Mouse (Mus musculus): ENCODE results near the gene Sytl4. TPM values are rescaled to one million over a fixed set of nuclear protein-coding genes. Genes with fewer than 3 reads are reported as not detected.

Sytl4 gene
- polyA plus RNA-seq, 1 experiment from 2014 or later: 2.2 TPM

DNA sequence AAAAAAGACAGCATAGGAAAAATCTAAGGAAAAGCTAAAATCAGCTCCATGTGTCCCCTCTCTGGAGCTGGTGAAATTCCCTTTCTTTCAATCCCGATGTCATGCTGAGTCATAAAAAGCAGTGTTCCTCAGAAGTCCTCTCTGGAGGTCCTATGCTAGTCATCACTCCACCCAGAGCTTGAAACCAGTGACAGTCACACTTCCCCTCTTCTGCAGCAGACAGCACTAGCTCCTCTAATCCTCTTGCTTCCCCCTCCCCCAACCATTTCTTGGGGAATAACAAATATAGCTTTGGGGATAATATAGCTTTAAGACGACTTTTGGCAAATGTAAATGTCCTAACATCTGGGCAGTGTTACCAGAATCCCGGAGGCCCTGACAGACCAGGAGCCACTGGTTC lies 73.4 kb downstream of the Sytl4 start, which contains the start of gene Srpx2:
Srpx2 (plus strand) TSS at position 166 of the 400 bp plus-strand sequence.
- ATAC-seq (replicated peaks; ENCODE audit: insufficient number of reproducible peaks, low FRiP score, low TSS enrichment, low read depth) (no peak), DNase-seq (ENCODE audit: low spot score) (peak; percentile 10)
- Histone ChIP-seq H3K36me3 (replicated peaks; ENCODE audit: control insufficient read depth, insufficient read depth, low read depth, low read length) (no peaks in the 10 kb centered on the region), H3K4me1 (ENCODE audit: control insufficient read depth, insufficient read depth, low read length) (no peaks in the 10 kb centered on the region), H3K27me3 (ENCODE audit: control insufficient read depth, insufficient read depth, low read length) (no peaks in the 10 kb centered on the region), H3K4me3 (ENCODE audit: low read depth, low read length) (no peak within 1 kb of the TSS), H3K27ac (replicated peaks; ENCODE audit: low read depth, low read length) (no peak within 1 kb of the TSS), H3K9me3 (replicated peaks; ENCODE audit: control insufficient read depth, low read length) (no peaks in the 10 kb centered on the region), H3K9ac (replicated peaks; ENCODE audit: low read length) (no peak within 1 kb of the TSS), H3K4me2 (ENCODE audit: low read depth, low read length) (no peak within 1 kb of the TSS)
- 26% methylated on average over 3 of the region's 3 CpGs for WGBS

DNA sequence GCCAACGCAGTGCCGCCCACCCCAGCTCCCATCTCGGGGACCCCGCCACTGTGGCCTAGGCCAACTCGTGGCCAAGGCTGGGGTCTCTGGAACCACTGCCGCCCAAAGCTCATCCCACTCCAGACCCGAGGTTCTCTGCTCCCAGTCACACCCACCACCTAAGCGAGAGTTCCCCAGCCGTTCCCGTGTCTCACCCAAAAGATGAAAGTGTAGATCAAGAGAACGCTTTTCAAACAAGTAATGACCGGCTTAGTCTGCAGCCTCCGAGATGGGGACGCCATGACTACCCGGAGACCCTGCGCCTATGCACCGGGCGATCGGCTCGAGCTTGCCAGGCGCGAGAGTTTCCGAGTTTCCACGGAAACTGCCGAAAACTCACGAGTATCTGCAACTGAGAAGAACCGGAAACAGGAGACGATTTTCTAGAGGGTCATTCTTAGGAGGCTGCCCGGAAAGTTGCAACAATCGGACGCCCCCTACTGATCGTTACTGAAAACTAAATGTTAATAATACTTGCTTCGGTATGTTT lies 83.5 kb downstream of the Sytl4 start, which contains the start of gene Tspan6:
Tspan6 (minus strand) TSS at position 416 of the 529 bp plus-strand sequence.
- no peaks in the 10 kb centered on the region for H3K4me1 ChIP-seq (ENCODE audit: control insufficient read depth, insufficient read depth, low read length)
- 20% methylated on average over 33 of the region's 33 CpGs for WGBS
- no peak within 1 kb of the TSS for H3K27ac ChIP-seq (replicated peaks; ENCODE audit: low read depth, low read length)
- peak within 1 kb of the TSS; percentile 82 for H3K9ac ChIP-seq (replicated peaks; ENCODE audit: low read length)
- no peaks in the 10 kb centered on the region for H3K27me3 ChIP-seq (ENCODE audit: control insufficient read depth, insufficient read depth, low read length)
- DNase-seq (ENCODE audit: low spot score) (peak; percentile 92), ATAC-seq (replicated peaks; ENCODE audit: insufficient number of reproducible peaks, low FRiP score, low TSS enrichment, low read depth) (peak; percentile 94)
- no peaks in the 10 kb centered on the region; the same call in 1 of the 2 replicates for H3K36me3 ChIP-seq (replicated peaks; ENCODE audit: control insufficient read depth, insufficient read depth, low read depth, low read length)
- H3K4me2 ChIP-seq (ENCODE audit: low read depth, low read length): peak within 1 kb of the TSS; percentile 47
- no peaks in the 10 kb centered on the region for H3K9me3 ChIP-seq (replicated peaks; ENCODE audit: control insufficient read depth, low read length)
- peak within 1 kb of the TSS; percentile 53 for H3K4me3 ChIP-seq (ENCODE audit: low read depth, low read length)

DNA sequence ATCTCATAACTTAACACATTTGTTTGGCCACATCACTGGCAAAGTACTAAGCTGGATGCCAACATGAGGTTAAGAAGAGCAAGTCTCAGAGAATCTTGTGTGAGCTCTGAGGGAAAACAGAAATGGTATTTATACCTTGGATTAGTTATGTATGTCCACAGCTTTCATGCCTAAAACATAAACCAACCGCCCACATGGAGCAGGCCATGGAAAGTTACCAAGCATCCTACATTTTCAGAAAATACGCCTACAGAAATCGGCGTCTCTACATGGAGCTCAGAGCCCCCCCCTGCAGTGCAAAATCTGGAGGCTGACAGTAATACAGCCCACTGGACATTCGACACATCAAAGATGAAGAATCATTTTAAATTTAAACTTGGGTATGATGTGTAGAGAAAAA lies 93.5 kb downstream of the Sytl4 start:
- Histone ChIP-seq H3K36me3 (replicated peaks; ENCODE audit: control insufficient read depth, insufficient read depth, low read depth, low read length) (no peaks in the 10 kb centered on the region; the same call in 1 of the 2 replicates), H3K9me3 (replicated peaks; ENCODE audit: control insufficient read depth, low read length) (no peaks in the 10 kb centered on the region), H3K4me3 (ENCODE audit: low read depth, low read length) (no peak overlapping the region), H3K27ac (replicated peaks; ENCODE audit: low read depth, low read length) (no peak overlapping the region), H3K4me1 (ENCODE audit: control insufficient read depth, insufficient read depth, low read length) (no peaks in the 10 kb centered on the region), H3K4me2 (ENCODE audit: low read depth, low read length) (no peak overlapping the region), H3K9ac (replicated peaks; ENCODE audit: low read length) (no peak overlapping the region), H3K27me3 (ENCODE audit: control insufficient read depth, insufficient read depth, low read length) (no peaks in the 10 kb centered on the region)
- DNase-seq (ENCODE audit: low spot score) (no peak), ATAC-seq (replicated peaks; ENCODE audit: insufficient number of reproducible peaks, low FRiP score, low TSS enrichment, low read depth) (no peak)
- 85% methylated on average over 5 of the region's 5 CpGs for WGBS

DNA sequence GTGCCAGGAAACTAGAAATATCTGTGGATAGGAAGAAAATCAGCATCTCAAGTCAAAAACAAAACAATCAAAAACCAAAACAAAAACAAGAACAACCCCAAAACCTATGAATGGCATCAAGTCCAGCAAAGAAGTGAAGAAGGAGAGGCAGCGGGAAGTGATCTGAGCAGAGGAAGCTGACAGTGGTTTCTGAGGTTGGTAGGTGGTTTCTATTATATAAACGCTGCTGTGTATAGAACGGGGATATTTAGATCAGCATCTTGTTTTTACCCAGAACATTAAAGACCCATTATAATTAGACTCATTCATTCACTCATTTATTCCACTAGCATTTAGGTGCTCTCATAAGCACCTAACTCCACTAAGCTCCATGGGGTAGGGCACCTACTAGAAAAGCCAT lies 94.3 kb downstream of the Sytl4 start:
- WGBS: 96% methylated on average over 3 of the region's 3 CpGs
- Histone ChIP-seq H3K9ac (replicated peaks; ENCODE audit: low read length) (no peak overlapping the region), H3K9me3 (replicated peaks; ENCODE audit: control insufficient read depth, low read length) (no peaks in the 10 kb centered on the region), H3K4me1 (ENCODE audit: control insufficient read depth, insufficient read depth, low read length) (no peaks in the 10 kb centered on the region), H3K27me3 (ENCODE audit: control insufficient read depth, insufficient read depth, low read length) (no peaks in the 10 kb centered on the region), H3K4me2 (ENCODE audit: low read depth, low read length) (no peak overlapping the region), H3K36me3 (replicated peaks; ENCODE audit: control insufficient read depth, insufficient read depth, low read depth, low read length) (no peaks in the 10 kb centered on the region; the same call in 1 of the 2 replicates), H3K27ac (replicated peaks; ENCODE audit: low read depth, low read length) (no peak overlapping the region), H3K4me3 (ENCODE audit: low read depth, low read length) (no peak overlapping the region)
- ATAC-seq (replicated peaks; ENCODE audit: insufficient number of reproducible peaks, low FRiP score, low TSS enrichment, low read depth) (no peak), DNase-seq (ENCODE audit: low spot score) (no peak)

Other genes with a start within 250 kb of the Sytl4 start
- 1.6 and 2.1 TPM in 2 replicates for gene Tnmd, start 130.8 kb downstream of the Sytl4 start, polyA plus RNA-seq (2014; fragmentation: Nextera tagmentation; extraction: Ambion mirVana)
- 232 and 235 TPM in 2 replicates for gene Tspan6, start 83.4 kb downstream of the Sytl4 start, polyA plus RNA-seq (2014; fragmentation: Nextera tagmentation; extraction: Ambion mirVana)
- gene Srpx2, start 73.4 kb downstream of the Sytl4 start, polyA plus RNA-seq (2014; fragmentation: Nextera tagmentation; extraction: Ambion mirVana): 0.87 and 0.96 TPM in 2 replicates
- gene Cstf2, start 77.4 kb upstream of the Sytl4 start, polyA plus RNA-seq (2014; fragmentation: Nextera tagmentation; extraction: Ambion mirVana): 69.1 TPM in 2 replicates
- gene Xkrx, start 180.3 kb upstream of the Sytl4 start, polyA plus RNA-seq (2014; fragmentation: Nextera tagmentation; extraction: Ambion mirVana): 0.07 TPM in 1 of 2 replicates, not detected in the other
- not detected in 2 replicates for gene Arl13a, start 205.7 kb upstream of the Sytl4 start, polyA plus RNA-seq (2014; fragmentation: Nextera tagmentation; extraction: Ambion mirVana)
- gene Nox1, start 240.1 kb upstream of the Sytl4 start, polyA plus RNA-seq (2014; fragmentation: Nextera tagmentation; extraction: Ambion mirVana): 0.08 TPM in 1 of 2 replicates, not detected in the other